Mouse (Mus musculus): ENCODE measurements at regions not wholly inside any gene's neighbourhood (a gene's known extent, or its start where the extent isn't known, plus 50 kb on each side); places are given as distances from the start of the nearest gene placed in this dataset.

DNA sequence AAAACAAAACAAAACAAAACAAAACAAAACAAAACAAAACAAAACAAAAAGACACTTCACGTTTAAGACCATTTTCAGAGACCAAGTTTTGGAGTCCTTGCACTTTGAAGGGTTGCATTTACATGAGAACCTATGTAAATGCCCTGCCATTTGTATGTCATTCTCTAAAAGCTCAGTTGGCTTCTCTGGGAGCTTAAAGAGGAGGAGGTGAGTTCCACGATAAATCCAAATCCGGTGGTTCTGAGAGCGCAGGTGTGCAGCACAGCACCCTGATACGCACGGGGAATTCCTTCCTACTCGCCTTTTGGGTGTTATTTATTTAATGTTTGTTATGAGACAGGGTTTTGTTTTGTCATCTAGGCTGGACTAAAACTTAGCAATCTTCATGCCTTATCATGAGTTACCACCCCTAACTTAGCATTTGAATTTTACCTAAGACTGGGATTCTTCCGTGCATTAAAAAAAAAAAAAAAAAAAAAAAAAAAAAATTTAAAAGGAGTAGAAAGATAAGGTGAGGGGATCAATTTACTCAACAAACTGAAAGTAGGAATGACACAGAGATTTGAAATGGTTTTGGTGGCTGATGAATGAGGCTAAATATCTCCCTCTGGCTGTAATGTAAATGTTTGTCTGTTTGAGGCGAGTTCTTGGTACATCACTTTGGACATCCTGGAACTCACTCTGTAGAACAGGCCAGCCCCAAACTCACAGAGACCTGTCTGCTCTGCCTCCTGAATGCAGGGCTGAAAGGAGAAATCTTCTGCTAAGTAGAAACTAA is 174.4 kb upstream of the Jarid2 start:
- H3K36me3 ChIP-seq (ENCODE audit: control insufficient read depth, insufficient read depth, low read length): no peaks in the 10 kb centered on the region

DNA sequence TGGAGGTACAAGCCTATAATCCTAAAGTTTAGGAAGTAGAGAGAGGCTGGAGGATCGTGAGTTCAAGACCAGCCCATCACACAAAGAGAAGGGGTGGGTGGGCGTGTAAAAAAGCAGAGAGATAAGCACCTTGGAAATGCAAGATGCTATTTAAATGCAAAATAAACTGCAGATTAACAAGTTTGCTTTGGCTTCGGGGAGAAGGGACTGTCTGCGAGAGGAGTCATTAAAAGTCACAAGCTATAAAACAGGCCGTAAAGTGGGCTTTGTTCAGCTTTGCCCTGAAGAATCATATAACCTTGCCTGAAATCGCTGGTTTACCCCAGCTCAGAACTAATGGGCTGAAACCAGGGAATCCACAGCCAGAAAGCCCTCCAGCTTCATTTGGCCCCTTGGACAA is 173.3 kb upstream of the Jarid2 start:
- 48% methylated on average over 6 of the region's 6 CpGs for WGBS
- no peaks in the 10 kb centered on the region for H3K27me3 ChIP-seq (ENCODE audit: control insufficient read depth, insufficient read depth, low read length)
- H3K27ac ChIP-seq (ENCODE audit: insufficient read depth, low read depth, low read length): no peak overlapping the region
- no peak for TF ChIP-seq CTCF (IDR thresholded peaks at IDR 0.05; ENCODE audit: extremely low read depth, insufficient read length, insufficient replicate concordance, low read depth, low read length)
- TF ChIP-seq POLR2A (IDR thresholded peaks at IDR 0.05; ENCODE audit: low read depth, low read length): no peak
- H3K36me3 ChIP-seq (ENCODE audit: control insufficient read depth, insufficient read depth, low read length): no peaks in the 10 kb centered on the region
- H3K4me3 ChIP-seq (ENCODE audit: low read depth, low read length): no peak overlapping the region
- H3K4me1 ChIP-seq (ENCODE audit: control insufficient read depth, insufficient read depth, insufficient read length, low read length): no peaks in the 10 kb centered on the region

More for the DNA sequence above, 174.4 kb upstream of the Jarid2 start:
- 87% methylated on average over 9 of the region's 9 CpGs for WGBS
- no peak overlapping the region for H3K27ac ChIP-seq (ENCODE audit: insufficient read depth, low read depth, low read length)
- no peak overlapping the region for H3K4me3 ChIP-seq (ENCODE audit: low read depth, low read length)
- no peaks in the 10 kb centered on the region for H3K27me3 ChIP-seq (ENCODE audit: control insufficient read depth, insufficient read depth, low read length)
- TF ChIP-seq POLR2A (IDR thresholded peaks at IDR 0.05; ENCODE audit: low read depth, low read length) (no peak), CTCF (IDR thresholded peaks at IDR 0.05; ENCODE audit: extremely low read depth, insufficient read length, insufficient replicate concordance, low read depth, low read length) (no peak)
- no peaks in the 10 kb centered on the region for H3K4me1 ChIP-seq (ENCODE audit: control insufficient read depth, insufficient read depth, insufficient read length, low read length)

DNA sequence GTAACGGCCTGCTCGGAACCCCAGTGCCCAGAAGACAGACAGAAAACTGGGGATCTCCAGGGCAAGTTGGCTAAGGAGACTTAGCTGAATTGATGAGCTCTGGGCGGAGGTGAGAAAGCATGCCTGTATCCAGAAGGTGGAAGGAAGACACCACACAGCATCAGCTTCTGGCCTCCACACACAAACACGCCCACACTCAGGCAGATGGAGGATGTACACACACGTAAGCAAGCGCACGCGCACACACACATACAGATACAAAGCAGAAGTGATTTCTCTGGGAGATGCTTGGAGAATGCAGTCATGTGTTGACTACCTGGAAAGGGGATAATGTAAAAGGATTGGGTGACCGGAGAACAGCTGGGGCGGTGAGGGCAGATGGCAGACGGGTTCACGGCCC is 171.2 kb upstream of the Jarid2 start:
- TF ChIP-seq CTCF (IDR thresholded peaks at IDR 0.05; ENCODE audit: extremely low read depth, insufficient read length, insufficient replicate concordance, low read depth, low read length) (no peak), POLR2A (IDR thresholded peaks at IDR 0.05; ENCODE audit: low read depth, low read length) (no peak)
- Histone ChIP-seq H3K36me3 (ENCODE audit: control insufficient read depth, insufficient read depth, low read length) (no peaks in the 10 kb centered on the region), H3K27me3 (ENCODE audit: control insufficient read depth, insufficient read depth, low read length) (no peaks in the 10 kb centered on the region), H3K4me1 (ENCODE audit: control insufficient read depth, insufficient read depth, insufficient read length, low read length) (no peaks in the 10 kb centered on the region), H3K4me3 (ENCODE audit: low read depth, low read length) (no peak overlapping the region), H3K27ac (ENCODE audit: insufficient read depth, low read depth, low read length) (no peak overlapping the region)
- 93% methylated on average over 12 of the region's 12 CpGs for WGBS

DNA sequence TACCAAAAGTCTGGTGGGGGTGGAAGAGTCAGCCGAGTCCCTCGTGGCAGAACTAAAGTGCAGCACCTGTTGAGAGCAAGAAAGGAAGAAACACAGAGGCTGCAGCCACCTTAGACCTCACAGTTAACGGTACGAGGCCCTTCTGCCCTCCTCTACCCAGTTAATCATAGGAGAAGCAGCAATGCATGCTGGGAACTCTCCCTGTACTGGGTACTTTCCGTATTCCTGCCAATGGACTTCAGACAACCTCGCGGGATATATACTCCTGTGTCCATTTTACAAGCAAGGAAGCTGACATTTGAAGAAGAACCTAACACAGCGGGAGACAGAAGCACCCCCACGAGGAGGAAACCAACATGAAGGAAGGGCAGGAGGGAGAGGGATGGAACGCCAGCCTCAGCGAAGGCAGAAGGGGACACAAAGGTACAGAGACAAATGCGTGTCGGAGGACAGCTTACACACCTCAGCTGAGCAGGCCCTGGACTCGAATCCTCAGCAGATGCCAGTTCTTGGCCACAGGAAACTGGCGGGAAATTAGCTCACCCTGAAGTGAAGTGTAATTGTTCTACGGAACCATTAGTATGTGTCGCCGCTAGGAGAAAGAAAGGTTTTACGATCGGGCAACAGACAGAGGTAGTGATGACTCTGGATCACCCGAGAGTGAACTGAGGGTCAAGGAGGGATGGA is 170.6 kb upstream of the Jarid2 start:
- 93% methylated on average over 21 of the region's 21 CpGs for WGBS
- H3K27ac ChIP-seq (ENCODE audit: insufficient read depth, low read depth, low read length): no peak overlapping the region
- H3K36me3 ChIP-seq (ENCODE audit: control insufficient read depth, insufficient read depth, low read length): no peaks in the 10 kb centered on the region
- no peak for TF ChIP-seq CTCF (IDR thresholded peaks at IDR 0.05; ENCODE audit: extremely low read depth, insufficient read length, insufficient replicate concordance, low read depth, low read length)
- TF ChIP-seq POLR2A (IDR thresholded peaks at IDR 0.05; ENCODE audit: low read depth, low read length): no peak
- H3K4me1 ChIP-seq (ENCODE audit: control insufficient read depth, insufficient read depth, insufficient read length, low read length): no peaks in the 10 kb centered on the region
- H3K4me3 ChIP-seq (ENCODE audit: low read depth, low read length): no peak overlapping the region
- no peaks in the 10 kb centered on the region for H3K27me3 ChIP-seq (ENCODE audit: control insufficient read depth, insufficient read depth, low read length)

DNA sequence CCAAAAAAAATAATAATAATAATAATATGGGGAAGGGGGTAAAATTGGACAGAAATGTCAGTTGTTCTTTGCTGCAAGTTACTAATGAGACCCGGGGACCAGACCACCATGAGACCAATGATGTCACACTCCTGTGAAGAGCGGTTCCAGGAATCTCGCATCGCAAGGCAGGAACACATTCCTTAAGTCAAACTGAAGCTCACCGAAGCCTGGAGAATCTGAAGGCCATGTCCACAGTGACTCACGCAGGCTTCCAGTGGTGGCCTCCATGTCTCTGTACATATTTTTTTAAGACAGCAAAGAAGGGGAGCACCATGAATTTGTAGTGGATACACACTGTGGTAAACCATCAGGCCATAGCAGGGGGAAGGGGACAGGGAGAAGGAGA is 170.1 kb upstream of the Jarid2 start:
- WGBS: 94% methylated on average over 6 of the region's 6 CpGs
- H3K4me3 ChIP-seq (ENCODE audit: low read depth, low read length): no peak overlapping the region
- H3K4me1 ChIP-seq (ENCODE audit: control insufficient read depth, insufficient read depth, insufficient read length, low read length): no peaks in the 10 kb centered on the region
- no peak overlapping the region for H3K27ac ChIP-seq (ENCODE audit: insufficient read depth, low read depth, low read length)
- no peaks in the 10 kb centered on the region for H3K27me3 ChIP-seq (ENCODE audit: control insufficient read depth, insufficient read depth, low read length)
- TF ChIP-seq CTCF (IDR thresholded peaks at IDR 0.05; ENCODE audit: extremely low read depth, insufficient read length, insufficient replicate concordance, low read depth, low read length): no peak
- no peak for TF ChIP-seq POLR2A (IDR thresholded peaks at IDR 0.05; ENCODE audit: low read depth, low read length)
- no peaks in the 10 kb centered on the region for H3K36me3 ChIP-seq (ENCODE audit: control insufficient read depth, insufficient read depth, low read length)

DNA sequence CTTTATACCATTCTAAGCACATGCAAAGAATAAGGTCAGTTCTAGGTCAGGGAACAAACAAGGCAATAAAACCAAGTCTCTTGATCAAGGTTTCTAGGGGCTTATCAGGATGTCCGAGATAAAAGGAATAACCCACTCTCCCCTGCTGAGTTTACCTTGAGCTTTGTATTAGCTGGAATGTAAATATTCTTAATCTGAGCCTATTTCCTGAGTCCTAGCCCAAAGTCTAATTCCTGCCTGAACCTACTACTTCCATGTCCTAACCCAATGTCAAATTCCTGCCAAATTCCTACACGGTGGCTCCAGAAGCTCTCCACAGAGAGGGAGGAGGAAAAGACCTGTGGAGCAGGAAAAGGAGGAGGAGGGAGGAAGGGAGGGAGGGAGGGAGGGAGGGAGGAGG is 169.6 kb upstream of the Jarid2 start:
- whole genome bisulfite sequencing: 22% methylated on average over 2 of the region's 2 CpGs
- Histone ChIP-seq H3K36me3 (ENCODE audit: control insufficient read depth, insufficient read depth, low read length) (no peaks in the 10 kb centered on the region), H3K4me3 (ENCODE audit: low read depth, low read length) (no peak overlapping the region), H3K27ac (ENCODE audit: insufficient read depth, low read depth, low read length) (no peak overlapping the region), H3K27me3 (ENCODE audit: control insufficient read depth, insufficient read depth, low read length) (no peaks in the 10 kb centered on the region), H3K4me1 (ENCODE audit: control insufficient read depth, insufficient read depth, insufficient read length, low read length) (no peaks in the 10 kb centered on the region)
- TF ChIP-seq CTCF (IDR thresholded peaks at IDR 0.05; ENCODE audit: extremely low read depth, insufficient read length, insufficient replicate concordance, low read depth, low read length) (no peak), POLR2A (IDR thresholded peaks at IDR 0.05; ENCODE audit: low read depth, low read length) (no peak)

DNA sequence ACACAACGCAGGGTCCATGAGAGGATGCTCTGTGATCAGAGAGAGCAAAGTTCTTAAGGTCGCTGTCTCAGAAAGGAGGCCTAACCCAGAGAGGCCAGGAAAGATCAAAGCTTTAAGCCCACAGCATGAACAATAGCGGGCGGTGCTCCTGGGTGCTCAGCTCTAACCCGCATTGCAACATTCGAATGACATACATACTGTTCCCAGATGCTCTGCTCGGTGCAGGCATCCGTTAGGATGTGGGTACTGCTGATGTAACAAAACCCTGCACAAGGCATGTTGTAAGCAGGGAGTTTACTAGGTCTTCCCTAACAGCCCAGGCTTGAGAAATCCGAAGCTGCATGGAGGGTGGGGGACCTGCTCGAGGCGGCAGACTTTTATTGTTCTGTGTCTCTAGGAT is 164.6 kb upstream of the Jarid2 start:
- WGBS: 63% methylated on average over 11 of the region's 11 CpGs
- H3K4me3 ChIP-seq (ENCODE audit: low read depth, low read length): no peak overlapping the region
- TF ChIP-seq POLR2A (IDR thresholded peaks at IDR 0.05; ENCODE audit: low read depth, low read length): no peak
- TF ChIP-seq CTCF (IDR thresholded peaks at IDR 0.05; ENCODE audit: extremely low read depth, insufficient read length, insufficient replicate concordance, low read depth, low read length): no peak
- H3K4me1 ChIP-seq (ENCODE audit: control insufficient read depth, insufficient read depth, insufficient read length, low read length): no peaks in the 10 kb centered on the region
- no peaks in the 10 kb centered on the region for H3K27me3 ChIP-seq (ENCODE audit: control insufficient read depth, insufficient read depth, low read length)
- no peaks in the 10 kb centered on the region for H3K36me3 ChIP-seq (ENCODE audit: control insufficient read depth, insufficient read depth, low read length)
- no peak overlapping the region for H3K27ac ChIP-seq (ENCODE audit: insufficient read depth, low read depth, low read length)

All from small intestine, adult 2 months (tissue).